Mouse (Mus musculus) liver, adult 2 months (tissue): ENCODE data around the gene Rrad. TPM values are rescaled to one million over a fixed set of nuclear protein-coding genes. Genes with fewer than 3 reads are reported as not detected.
A peak's percentile ranks its signal among the peaks of the same experiment; 100 is the strongest.
"Not testable (repeated sequence)": the region's sequence is repeated elsewhere in the genome, so short reads cannot be mapped to it uniquely, and the experiment has no call there.

Experiments
- DNase-seq: peaks from one replicate; pipeline ENCODE4 v3.0.0-alpha.2; 2011; ENCODE audit warnings: low read depth, low spot score; ENCODE audit errors: extremely low read depth
- H3K27ac ChIP-seq: fragments of 200-500 bp; replicated peaks from 2 replicates; pipeline ENCODE4 v1.5.1; 2012; ENCODE audit warnings: low read depth, mild to moderate bottlenecking, control low read depth, inconsistent platforms, low read length; ENCODE audit not compliant: insufficient read depth
- H3K27me3 ChIP-seq: fragments of 200-500 bp; 2 replicates; pipeline ENCODE4 v1.6.1; 2012; ENCODE audit warnings: mild to moderate bottlenecking, moderate library complexity, low read length, inconsistent platforms; ENCODE audit not compliant: control insufficient read depth, insufficient read depth
- H3K36me3 ChIP-seq: fragments of 200-500 bp; 2 replicates; pipeline ENCODE4 v1.6.1; 2012; ENCODE audit warnings: low read length, inconsistent platforms; ENCODE audit not compliant: control insufficient read depth, insufficient read depth
- H3K4me1 ChIP-seq: fragments of 200-500 bp; 2 replicates; pipeline ENCODE4 v1.6.1; 2011; ENCODE audit warnings: low read length; ENCODE audit not compliant: control insufficient read depth, insufficient read depth
- H3K4me3 ChIP-seq: fragments of 200-500 bp; 2 replicates; pipeline ENCODE4 v1.5.1; 2011; ENCODE audit warnings: low read depth, mild to moderate bottlenecking, control low read depth, low read length, moderate library complexity; ENCODE audit not compliant: insufficient read depth
- H3K79me2 ChIP-seq: fragments of 200-500 bp; 2 replicates; pipeline ENCODE4 v1.6.1; 2012; ENCODE audit warnings: inconsistent platforms, mild to moderate bottlenecking, low read length, moderate library complexity; ENCODE audit not compliant: control insufficient read depth, insufficient read depth
- H3K9ac ChIP-seq: fragments of 200-500 bp; 2 replicates; pipeline ENCODE4 v1.6.1; 2012; ENCODE audit warnings: low read depth, mild to moderate bottlenecking, control low read depth, inconsistent platforms, low read length
- CTCF ChIP-seq: fragments of 200-500 bp; IDR thresholded peaks from 2 replicates; pipeline ENCODE4 v1.5.1; 2011; ENCODE audit warnings: low read depth, low read length, control low read depth
- POLR2A ChIP-seq: fragments of 200-500 bp; IDR thresholded peaks from 2 replicates; pipeline ENCODE4 v1.6.1; 2011; ENCODE audit warnings: low read length, control low read depth; ENCODE audit not compliant: insufficient read depth; ENCODE audit errors: extremely low read depth
- WGBS: fragments of 180-500 bp; shearing (Covaris S2); methylation state at CpG from one replicate; pipeline ENCODE4 v1.1.7; 2018; 5-methylcytosine and 5-hydroxymethylcytosine counted together
- polyA plus RNA-seq: library from polyadenylated mRNA; depleted of rRNA; stranded (reverse); fragments of >200 nt; gene quantifications from 2 replicates; pipeline ENCODE4 v1.2.3, GENCODE M21; 2012; rRNA removed
- total RNA-seq: library from RNA; depleted of rRNA; stranded (reverse); fragments of >200 nt; gene quantifications from 2 replicates; pipeline ENCODE4 v1.2.3, GENCODE M21; 2014; rRNA removed

Gene Rrad
- total RNA-seq (0.34 and 0.46 TPM in 2 replicates), polyA plus RNA-seq (0.23 and 0.50 TPM in 2 replicates)

GRCm38 (mm10) chr8:104630981-104631663 is at the start of gene Rrad:
Gene Rrad (minus strand): TSS chr8:104631327.
- H3K9ac ChIP-seq, result peak within 1 kb of the TSS; percentile 53
- H3K4me1 ChIP-seq, result peaks cover 4% of the 10 kb centered on the region; the same call in 1 of the 2 replicates
- 9% methylated on average over 18 of the region's 28 CpGs for WGBS
- DNase-seq, result no peak
- H3K27me3 ChIP-seq, result peaks cover 7% of the 10 kb centered on the region
- no peak for TF ChIP-seq POLR2A
- TF ChIP-seq CTCF, result no peak
- peak within 1 kb of the TSS; percentile 54 for H3K4me3 ChIP-seq
- H3K36me3 ChIP-seq, result no peaks in the 10 kb centered on the region
- H3K27ac ChIP-seq, result no peak within 1 kb of the TSS
- H3K79me2 ChIP-seq, result no peaks in the 10 kb centered on the region

DNA sequence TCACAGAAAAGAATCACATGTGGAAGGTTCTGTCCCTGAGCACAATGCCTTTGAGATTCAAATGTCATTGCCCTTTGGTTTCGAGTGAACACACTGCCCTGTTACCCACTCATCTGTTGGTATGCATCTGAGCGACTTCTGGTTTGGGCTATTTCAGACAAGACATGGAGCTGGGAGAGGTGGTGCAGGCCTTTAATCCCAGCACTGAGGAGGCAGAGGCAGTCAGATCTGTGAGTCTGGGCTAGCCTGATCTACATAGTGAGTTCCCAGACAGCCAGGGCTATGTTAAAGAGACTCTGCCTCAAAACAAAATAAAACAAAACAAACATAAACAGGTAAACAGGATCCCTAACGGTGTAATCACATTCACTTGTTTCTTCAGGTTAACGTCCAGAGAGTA is 24.5 kb upstream of the Rrad start:
- WGBS, result 77% methylated on average over 4 of the region's 4 CpGs

DNA sequence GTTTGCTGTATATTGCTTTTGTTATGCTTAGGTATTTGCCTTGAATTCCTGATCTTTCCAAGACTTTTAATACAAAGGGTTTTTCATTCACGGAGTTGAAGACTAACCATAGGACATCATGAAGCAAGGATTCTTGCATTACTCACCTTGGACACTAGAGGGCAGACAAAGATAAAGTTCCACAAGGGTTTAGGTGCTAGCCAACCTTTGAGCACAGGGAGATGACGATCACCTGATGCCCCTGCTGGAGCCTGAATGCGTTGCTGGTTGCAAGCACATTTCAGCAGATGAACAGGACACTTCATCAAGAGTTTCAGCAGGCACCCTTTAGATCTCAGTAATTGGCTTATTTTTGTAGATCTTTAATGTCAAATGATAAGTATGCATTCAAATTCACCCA is 23.9 kb upstream of the Rrad start:
- H3K4me1 ChIP-seq, result peaks cover 5% of the 10 kb centered on the region
- H3K27ac ChIP-seq, result no peak overlapping the region
- H3K27me3 ChIP-seq, result no peaks in the 10 kb centered on the region
- H3K79me2 ChIP-seq, result no peaks in the 10 kb centered on the region
- TF ChIP-seq POLR2A (no peak), CTCF (peak; percentile 81)
- WGBS, result 4% methylated on average over 3 of the region's 3 CpGs
- no peak overlapping the region for H3K4me3 ChIP-seq
- H3K9ac ChIP-seq, result no peak overlapping the region
- DNase-seq, result peak; percentile 87
- no peaks in the 10 kb centered on the region for H3K36me3 ChIP-seq

More for the DNA sequence above, 24.5 kb upstream of the Rrad start:
- Histone ChIP-seq H3K9ac (no peak overlapping the region), H3K4me1 (peaks cover 5% of the 10 kb centered on the region), H3K36me3 (no peaks in the 10 kb centered on the region), H3K27ac (no peak overlapping the region), H3K79me2 (no peaks in the 10 kb centered on the region), H3K27me3 (no peaks in the 10 kb centered on the region), H3K4me3 (no peak overlapping the region)
- TF ChIP-seq CTCF (no peak), POLR2A (no peak)
- DNase-seq, result no peak

- DNase-seq, H3K27me3 ChIP-seq, H3K36me3 ChIP-seq, H3K79me2 ChIP-seq, H3K27ac ChIP-seq, H3K9ac ChIP-seq, H3K4me3 ChIP-seq: not testable (repeated sequence)
- peaks cover 10% of the 10 kb centered on the region for H3K4me1 ChIP-seq
- WGBS, result 70% methylated on average over 3 of the region's 3 CpGs
Measured at GRCm38 (mm10) chr8:104644187-104644586, 13.1 kb upstream of the Rrad start.

GRCm38 (mm10) chr8:104642324-104642654 is 11.2 kb upstream of the Rrad start:
- peaks cover 10% of the 10 kb centered on the region for H3K4me1 ChIP-seq
- 77% methylated on average over 6 of the region's 6 CpGs for WGBS

More at GRCm38 (mm10) chr8:104642324-104642654, 11.2 kb upstream of the Rrad start:
- no peak for TF ChIP-seq CTCF
- no peak for DNase-seq
- peak overlapping the region; percentile 81 for H3K27ac ChIP-seq
- H3K9ac ChIP-seq, result peak overlapping the region; percentile 82
- H3K36me3 ChIP-seq, result no peaks in the 10 kb centered on the region; the same call in 1 of the 2 replicates
- no peaks in the 10 kb centered on the region for H3K79me2 ChIP-seq
- H3K4me3 ChIP-seq, result peak overlapping the region; percentile 87
- no peaks in the 10 kb centered on the region for H3K27me3 ChIP-seq
